Mouse (Mus musculus): Measurements from ENCODE around the gene Stard3.
A peak's percentile ranks its signal among the peaks of the same experiment; 100 is the strongest.

Gene Stard3

GRCm38 (mm10) chr11:98400816-98401215 lies 42.6 kb downstream of the Stard3 start:
- peak; percentile 80 for DNase-seq

GRCm38 (mm10) chr11:98406621-98407020 lies 48.5 kb downstream of the Stard3 start:
- DNase-seq: peak; percentile 66

GRCm38 (mm10) chr11:98408872-98409271 lies 50.7 kb downstream of the Stard3 start:
- DNase-seq: peak; percentile 92

- DNase-seq: peak; percentile 82
Observed at GRCm38 (mm10) chr11:98409341-98409822, 51.2 kb downstream of the Stard3 start.

GRCm38 (mm10) chr11:98412273-98412796 lies 54.2 kb downstream of the Stard3 start, which contains the start of gene Erbb2:
Gene Erbb2, plus strand, starts transcription at chr11:98412470.
- DNase-seq: peak; percentile 93

GRCm38 (mm10) chr11:98412797-98413301 lies 54.7 kb downstream of the Stard3 start:
- peak; percentile 61 for DNase-seq

- no peak for DNase-seq
Observed at GRCm38 (mm10) chr11:98413731-98414130, 55.6 kb downstream of the Stard3 start.

- DNase-seq: no peak
Observed at GRCm38 (mm10) chr11:98414162-98414561, 56.0 kb downstream of the Stard3 start.

GRCm38 (mm10) chr11:98417074-98417473 lies 58.9 kb downstream of the Stard3 start:
- DNase-seq: no peak

- no peak for DNase-seq
Observed at GRCm38 (mm10) chr11:98418273-98418672, 60.1 kb downstream of the Stard3 start.

- DNase-seq: peak; percentile 74
Observed at GRCm38 (mm10) chr11:98418939-98419547, 60.9 kb downstream of the Stard3 start.

- DNase-seq: peak; percentile 58
Observed at GRCm38 (mm10) chr11:98426592-98426991, 68.4 kb downstream of the Stard3 start.

- no peak for DNase-seq
Observed at GRCm38 (mm10) chr11:98428436-98428835, 70.3 kb downstream of the Stard3 start.
